Mouse (Mus musculus) left cerebral cortex, adult 2 months (tissue): ENCODE measurements at regions not wholly inside any gene's neighbourhood (a gene's known extent, or its start where the extent isn't known, plus 50 kb on each side); places are given as distances from the start of the nearest gene placed in this dataset.
A peak's percentile ranks its signal among the peaks of the same experiment; 100 is the strongest.

Source experiments
- DNase-seq, 2 experiments: peaks; one replicate each; pipeline ENCODE4 v3.0.0; 2021 to 2022; ENCODE audit warnings: low spot score in 2 of 2, mixed read lengths in 1 of 2; ENCODE audit errors: extremely low spot score in 1 of 2
- H3K27ac ChIP-seq: fragments of 200-600 bp; 2 replicates; pipeline ENCODE4 v1.8.1; 2022
- H3K4me3 ChIP-seq: fragments of 200-600 bp; 2 replicates; pipeline ENCODE4 v1.8.1; 2022
- CTCF ChIP-seq: fragments of 200-600 bp; IDR thresholded peaks from 2 replicates; pipeline ENCODE4 v1.8.1; 2022; ENCODE audit warnings: antibody characterized with exemption, mild to moderate bottlenecking, moderate library complexity
- intact Hi-C: fragments of 180-260 bp; cut with DNase I; formaldehyde crosslinking; loops from one replicate; pipeline ENCODE4 v1.15.1; 2025

- intact Hi-C loops: no loop called here
- TF ChIP-seq CTCF: no peak
- no peak overlapping the region for H3K4me3 ChIP-seq
- DNase-seq: no peak
- no peak overlapping the region for H3K27ac ChIP-seq
Observed at GRCm38 (mm10) chr14:98768845-98769244, 225.3 kb downstream of the Rpl36a-ps1 start.

- no peak for TF ChIP-seq CTCF
- no peak for DNase-seq
- Histone ChIP-seq H3K27ac (no peak overlapping the region), H3K4me3 (no peak overlapping the region)
- intact Hi-C loops: no loop called here
Observed at GRCm38 (mm10) chr14:98767481-98767880, 226.6 kb downstream of the Rpl36a-ps1 start.

- intact Hi-C loops: no loop called here
- DNase-seq: no peak
- TF ChIP-seq CTCF: no peak
- no peak overlapping the region for H3K4me3 ChIP-seq
- no peak overlapping the region for H3K27ac ChIP-seq
Observed at GRCm38 (mm10) chr14:98765358-98765757, 228.8 kb downstream of the Rpl36a-ps1 start.

- intact Hi-C loops: no loop called here
- DNase-seq: no peak
- Histone ChIP-seq H3K27ac (no peak overlapping the region), H3K4me3 (no peak overlapping the region)
- TF ChIP-seq CTCF: peak; percentile 14
Observed at GRCm38 (mm10) chr14:98750766-98751165, 243.4 kb downstream of the Rpl36a-ps1 start.

GRCm38 (mm10) chr14:98749086-98750027 lies 244.8 kb downstream of the Rpl36a-ps1 start:
- DNase-seq: no peak
- intact Hi-C loops: no loop called here
- no peak overlapping the region for H3K27ac ChIP-seq
- no peak overlapping the region for H3K4me3 ChIP-seq
- TF ChIP-seq CTCF: no peak

GRCm38 (mm10) chr14:98747159-98747775 lies 246.9 kb downstream of the Rpl36a-ps1 start:
- DNase-seq: no peak
- no peak overlapping the region for H3K27ac ChIP-seq
- H3K4me3 ChIP-seq: no peak overlapping the region
- intact Hi-C loops: no loop called here
- no peak for TF ChIP-seq CTCF

GRCm38 (mm10) chr14:98730375-98730774 lies 263.7 kb downstream of the Rpl36a-ps1 start:
- no peak for TF ChIP-seq CTCF
- H3K4me3 ChIP-seq: no peak overlapping the region
- DNase-seq: no peak
- H3K27ac ChIP-seq: no peak overlapping the region
- intact Hi-C loops: no loop called here

GRCm38 (mm10) chr14:98728863-98729262 lies 265.3 kb downstream of the Rpl36a-ps1 start:
- intact Hi-C loops: no loop called here
- no peak for TF ChIP-seq CTCF
- Histone ChIP-seq H3K27ac (no peak overlapping the region), H3K4me3 (no peak overlapping the region)
- no peak for DNase-seq

GRCm38 (mm10) chr14:98722481-98722880 lies 271.6 kb downstream of the Rpl36a-ps1 start:
- intact Hi-C loops: no loop called here
- no peak overlapping the region for H3K27ac ChIP-seq
- DNase-seq: no peak
- TF ChIP-seq CTCF: no peak
- H3K4me3 ChIP-seq: no peak overlapping the region

GRCm38 (mm10) chr14:98721033-98721432 lies 273.1 kb downstream of the Rpl36a-ps1 start:
- DNase-seq: no peak
- TF ChIP-seq CTCF: no peak
- intact Hi-C loops: no loop called here
- no peak overlapping the region for H3K27ac ChIP-seq
- H3K4me3 ChIP-seq: no peak overlapping the region

- no peak overlapping the region for H3K27ac ChIP-seq
- intact Hi-C loops: no loop called here
- no peak for DNase-seq
- no peak for TF ChIP-seq CTCF
- H3K4me3 ChIP-seq: no peak overlapping the region
Observed at GRCm38 (mm10) chr14:98708045-98708444, 286.1 kb downstream of the Rpl36a-ps1 start.

GRCm38 (mm10) chr14:98707574-98707973 lies 286.5 kb downstream of the Rpl36a-ps1 start:
- no peak overlapping the region for H3K4me3 ChIP-seq
- no peak for TF ChIP-seq CTCF
- intact Hi-C loops: no loop called here
- no peak overlapping the region for H3K27ac ChIP-seq
- DNase-seq: no peak
